Mouse (Mus musculus): ENCODE data around the gene Gja4. TPM values are rescaled to one million over a fixed set of nuclear protein-coding genes. Genes with fewer than 3 reads are reported as not detected.

Gja4 gene
- polyA plus RNA-seq (2014; fragmentation: Nextera tagmentation; extraction: Ambion mirVana) = 25.4 and 27.0 TPM in 2 replicates

DNA sequence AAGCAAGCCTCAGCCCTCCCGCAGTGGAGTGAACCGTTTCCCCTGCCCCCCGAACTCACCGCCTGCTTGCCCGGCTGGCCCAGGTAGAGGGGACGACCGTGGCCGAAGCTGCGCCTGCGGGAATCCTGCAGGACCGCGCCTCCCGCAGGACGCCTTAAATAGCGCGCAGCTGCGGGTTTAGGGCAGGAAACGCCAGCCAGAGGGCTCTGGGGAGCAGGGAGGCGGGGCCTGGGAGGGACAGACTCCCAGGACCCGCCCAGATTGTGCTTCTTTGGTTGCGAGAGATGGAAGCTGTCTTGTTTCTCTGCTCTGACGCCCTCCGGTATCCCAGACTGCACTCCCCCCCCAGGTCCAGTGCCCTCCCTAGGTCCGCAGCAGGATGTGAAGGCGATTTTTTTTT, at the start of gene Gja4:
Gene Gja4, minus strand, starts transcription at position 179 of the 400 bp plus-strand sequence.
- Histone ChIP-seq H3K9ac (peak within 1 kb of the TSS; percentile 69), H3K4me2 (replicated peaks) (peak within 1 kb of the TSS; percentile 85), H3K9me3 (ENCODE audit: control insufficient read depth, low read length) (no peaks in the 10 kb centered on the region), H3K27me3 (ENCODE audit: control insufficient read depth, insufficient read depth, low read length) (no peaks in the 10 kb centered on the region; the same call in 1 of the 2 replicates), H3K4me3 (replicated peaks; ENCODE audit: low read length) (peak within 1 kb of the TSS; percentile 48), H3K27ac (no peak within 1 kb of the TSS), H3K36me3 (replicated peaks; ENCODE audit: control insufficient read depth, insufficient read depth) (no peaks in the 10 kb centered on the region), H3K4me1 (replicated peaks; ENCODE audit: control insufficient read depth, insufficient read depth, low read length) (no peaks in the 10 kb centered on the region)
- WGBS = 1% methylated on average over 25 of the region's 25 CpGs
- ATAC-seq (ENCODE audit: low FRiP score) (peak; percentile 76; the same call in 1 of the 2 replicates), DNase-seq (ENCODE audit: low spot score) (peak; percentile 80)

- Histone ChIP-seq H3K36me3 (replicated peaks; ENCODE audit: control insufficient read depth, insufficient read depth) (no peaks in the 10 kb centered on the region), H3K4me3 (replicated peaks; ENCODE audit: low read length) (no peak overlapping the region), H3K9me3 (ENCODE audit: control insufficient read depth, low read length) (no peaks in the 10 kb centered on the region), H3K27ac (no peak overlapping the region), H3K4me1 (replicated peaks; ENCODE audit: control insufficient read depth, insufficient read depth, low read length) (0 out of 2 replicates have a peak, but pooled peaks cover 7% of the 10 kb centered on the region), H3K9ac (no peak overlapping the region), H3K27me3 (ENCODE audit: control insufficient read depth, insufficient read depth, low read length) (no peaks in the 10 kb centered on the region), H3K4me2 (replicated peaks) (no peak overlapping the region)
- DNase-seq (ENCODE audit: low spot score) = no peak
- no peak for ATAC-seq (ENCODE audit: low FRiP score)
- 61% methylated on average over 4 of the region's 4 CpGs for WGBS
Measured at GRCm38 (mm10) chr4:127363331-127363730, 49.5 kb upstream of the Gja4 start.

- WGBS = 94% methylated on average over 3 of the region's 3 CpGs
- Histone ChIP-seq H3K9ac (no peak overlapping the region), H3K27me3 (ENCODE audit: control insufficient read depth, insufficient read depth, low read length) (no peaks in the 10 kb centered on the region), H3K9me3 (ENCODE audit: control insufficient read depth, low read length) (no peaks in the 10 kb centered on the region), H3K27ac (no peak overlapping the region), H3K36me3 (replicated peaks; ENCODE audit: control insufficient read depth, insufficient read depth) (no peaks in the 10 kb centered on the region), H3K4me2 (replicated peaks) (no peak overlapping the region), H3K4me3 (replicated peaks; ENCODE audit: low read length) (no peak overlapping the region), H3K4me1 (replicated peaks; ENCODE audit: control insufficient read depth, insufficient read depth, low read length) (0 out of 2 replicates have a peak, but pooled peaks cover 7% of the 10 kb centered on the region)
- ATAC-seq (ENCODE audit: low FRiP score) (no peak), DNase-seq (ENCODE audit: low spot score) (no peak)
Measured at GRCm38 (mm10) chr4:127362520-127362919, 48.7 kb upstream of the Gja4 start.

GRCm38 (mm10) chr4:127358018-127358417, 44.2 kb upstream of the Gja4 start, which contains the start of gene Gjb5:
TSS of gene Gjb5 (minus strand) at chr4:127358181.
- no peaks in the 10 kb centered on the region for H3K27me3 ChIP-seq (ENCODE audit: control insufficient read depth, insufficient read depth, low read length)
- H3K4me2 ChIP-seq (replicated peaks) = no peak within 1 kb of the TSS
- H3K4me1 ChIP-seq (replicated peaks; ENCODE audit: control insufficient read depth, insufficient read depth, low read length) = 0 out of 2 replicates have a peak, but pooled peaks cover 8% of the 10 kb centered on the region
- DNase-seq (ENCODE audit: low spot score) (no peak), ATAC-seq (ENCODE audit: low FRiP score) (no peak)
- H3K27ac ChIP-seq = no peak within 1 kb of the TSS
- H3K9ac ChIP-seq = no peak within 1 kb of the TSS
- H3K36me3 ChIP-seq (replicated peaks; ENCODE audit: control insufficient read depth, insufficient read depth) = no peaks in the 10 kb centered on the region
- WGBS = 36% methylated on average over 5 of the region's 5 CpGs
- H3K9me3 ChIP-seq (ENCODE audit: control insufficient read depth, low read length) = no peaks in the 10 kb centered on the region
- H3K4me3 ChIP-seq (replicated peaks; ENCODE audit: low read length) = no peak within 1 kb of the TSS

DNA sequence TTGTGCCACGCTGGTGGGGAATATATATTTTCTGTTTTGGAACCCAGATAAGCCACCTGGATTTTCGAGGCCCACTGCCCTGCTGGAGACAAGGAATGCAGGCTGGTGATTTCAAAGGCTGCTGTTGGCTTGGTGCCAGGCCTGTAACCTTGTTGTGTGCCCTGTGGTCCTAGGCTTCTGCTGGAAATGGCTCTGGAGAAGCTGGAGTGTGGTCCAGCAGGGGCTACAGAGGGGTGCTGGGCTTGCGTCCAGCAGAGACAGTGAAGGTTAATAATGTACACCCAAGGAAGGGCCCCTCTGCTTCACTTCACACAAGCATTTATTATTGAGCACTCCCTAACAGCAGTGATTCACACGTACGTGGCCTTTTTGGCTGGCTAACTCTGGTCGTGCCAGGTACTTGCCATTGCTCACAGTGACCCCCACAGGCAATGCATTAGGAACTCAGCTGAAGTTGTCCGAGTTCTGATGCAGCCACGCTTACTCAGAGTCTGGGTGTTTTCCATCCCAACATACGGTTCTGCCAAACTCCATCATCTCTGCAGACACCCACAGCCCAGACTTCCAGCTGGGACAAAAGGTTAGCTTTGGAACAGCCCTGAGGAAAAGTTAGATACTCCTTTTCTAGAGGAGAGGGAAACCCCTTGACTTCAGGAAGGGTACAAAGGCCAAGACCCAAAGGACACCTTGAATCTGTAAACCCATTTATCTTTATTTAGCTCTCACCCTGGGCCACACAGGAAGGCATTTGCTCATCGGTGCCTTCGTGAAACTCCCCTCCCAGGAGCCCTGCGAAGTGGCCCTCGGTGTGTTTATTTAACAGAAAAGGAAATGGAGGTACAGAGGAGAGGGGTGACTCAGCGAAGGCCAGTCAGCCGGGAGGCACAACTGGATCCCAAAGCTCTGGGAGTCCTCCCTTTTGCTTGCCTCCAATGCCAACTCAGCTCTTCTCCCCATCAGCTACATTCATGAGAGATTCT, 41.0 kb upstream of the Gja4 start:
- Histone ChIP-seq H3K9me3 (ENCODE audit: control insufficient read depth, low read length) (no peaks in the 10 kb centered on the region), H3K4me1 (replicated peaks; ENCODE audit: control insufficient read depth, insufficient read depth, low read length) (0 out of 2 replicates have a peak, but pooled peaks cover 8% of the 10 kb centered on the region), H3K27ac (no peak overlapping the region), H3K36me3 (replicated peaks; ENCODE audit: control insufficient read depth, insufficient read depth) (no peaks in the 10 kb centered on the region), H3K9ac (no peak overlapping the region), H3K27me3 (ENCODE audit: control insufficient read depth, insufficient read depth, low read length) (no peaks in the 10 kb centered on the region), H3K4me3 (replicated peaks; ENCODE audit: low read length) (no peak overlapping the region), H3K4me2 (replicated peaks) (no peak overlapping the region)
- no peak for ATAC-seq (ENCODE audit: low FRiP score)
- WGBS = 81% methylated on average over 15 of the region's 15 CpGs
- DNase-seq (ENCODE audit: low spot score) = no peak

GRCm38 (mm10) chr4:127353951-127354438, 40.2 kb upstream of the Gja4 start, which contains the start of gene Gjb4:
TSS of gene Gjb4 (minus strand) at chr4:127354081.
- Histone ChIP-seq H3K4me1 (replicated peaks; ENCODE audit: control insufficient read depth, insufficient read depth, low read length) (0 out of 2 replicates have a peak, but pooled peaks cover 8% of the 10 kb centered on the region), H3K36me3 (replicated peaks; ENCODE audit: control insufficient read depth, insufficient read depth) (no peaks in the 10 kb centered on the region), H3K27me3 (ENCODE audit: control insufficient read depth, insufficient read depth, low read length) (no peaks in the 10 kb centered on the region), H3K4me3 (replicated peaks; ENCODE audit: low read length) (no peak within 1 kb of the TSS), H3K9me3 (ENCODE audit: control insufficient read depth, low read length) (no peaks in the 10 kb centered on the region), H3K9ac (no peak within 1 kb of the TSS), H3K27ac (no peak within 1 kb of the TSS), H3K4me2 (replicated peaks) (no peak within 1 kb of the TSS)
- DNase-seq (ENCODE audit: low spot score) (no peak), ATAC-seq (ENCODE audit: low FRiP score) (no peak)
- WGBS = 38% methylated on average over 8 of the region's 8 CpGs

DNA sequence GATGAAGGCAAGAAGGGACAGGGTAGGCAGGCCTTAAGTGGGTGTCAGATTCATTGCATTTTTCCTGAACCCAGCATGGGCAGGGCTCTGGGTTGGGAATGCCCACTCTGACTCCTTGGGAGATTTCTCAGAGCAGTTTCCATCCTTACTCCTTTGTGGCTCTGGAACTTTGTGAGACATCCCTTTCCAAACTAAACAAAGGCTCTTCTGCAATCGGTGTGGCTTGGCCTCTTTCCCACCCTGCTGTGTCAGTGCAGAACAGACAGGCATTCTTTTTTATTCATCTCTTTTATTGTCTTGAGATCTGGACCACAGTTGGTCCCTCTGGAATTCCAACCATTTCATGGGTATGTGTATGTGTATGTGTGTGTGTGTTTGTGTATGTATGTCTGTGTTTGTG, 38.8 kb upstream of the Gja4 start:
- H3K4me2 ChIP-seq (replicated peaks) = no peak overlapping the region
- DNase-seq (ENCODE audit: low spot score) = no peak
- H3K36me3 ChIP-seq (replicated peaks; ENCODE audit: control insufficient read depth, insufficient read depth) = no peaks in the 10 kb centered on the region
- no peaks in the 10 kb centered on the region for H3K27me3 ChIP-seq (ENCODE audit: control insufficient read depth, insufficient read depth, low read length)
- no peak for ATAC-seq (ENCODE audit: low FRiP score)
- H3K27ac ChIP-seq = no peak overlapping the region
- 17% methylated on average over 1 of the region's 1 CpGs for WGBS
- H3K9ac ChIP-seq = no peak overlapping the region
- H3K9me3 ChIP-seq (ENCODE audit: control insufficient read depth, low read length) = no peaks in the 10 kb centered on the region
- 0 out of 2 replicates have a peak, but pooled peaks cover 8% of the 10 kb centered on the region for H3K4me1 ChIP-seq (replicated peaks; ENCODE audit: control insufficient read depth, insufficient read depth, low read length)
- H3K4me3 ChIP-seq (replicated peaks; ENCODE audit: low read length) = no peak overlapping the region

- Histone ChIP-seq H3K36me3 (replicated peaks; ENCODE audit: control insufficient read depth, insufficient read depth) (no peaks in the 10 kb centered on the region), H3K27ac (no peak overlapping the region), H3K4me2 (replicated peaks) (no peak overlapping the region), H3K9ac (no peak overlapping the region), H3K9me3 (ENCODE audit: control insufficient read depth, low read length) (no peaks in the 10 kb centered on the region), H3K4me1 (replicated peaks; ENCODE audit: control insufficient read depth, insufficient read depth, low read length) (0 out of 2 replicates have a peak, but pooled peaks cover 8% of the 10 kb centered on the region), H3K4me3 (replicated peaks; ENCODE audit: low read length) (no peak overlapping the region), H3K27me3 (ENCODE audit: control insufficient read depth, insufficient read depth, low read length) (no peaks in the 10 kb centered on the region)
- DNase-seq (ENCODE audit: low spot score) = no peak
- ATAC-seq (ENCODE audit: low FRiP score) = no peak
- WGBS = 76% methylated on average over 4 of the region's 4 CpGs
Measured at GRCm38 (mm10) chr4:127349560-127350300, 35.9 kb upstream of the Gja4 start.

GRCm38 (mm10) chr4:127345000-127345399, 31.2 kb upstream of the Gja4 start:
- H3K9me3 ChIP-seq (ENCODE audit: control insufficient read depth, low read length) = no peaks in the 10 kb centered on the region
- H3K4me2 ChIP-seq (replicated peaks) = no peak overlapping the region
- DNase-seq (ENCODE audit: low spot score) = no peak
- no peak for ATAC-seq (ENCODE audit: low FRiP score)
- no peak overlapping the region for H3K27ac ChIP-seq
- no peaks in the 10 kb centered on the region for H3K27me3 ChIP-seq (ENCODE audit: control insufficient read depth, insufficient read depth, low read length)
- no peak overlapping the region for H3K9ac ChIP-seq
- no peaks in the 10 kb centered on the region for H3K36me3 ChIP-seq (replicated peaks; ENCODE audit: control insufficient read depth, insufficient read depth)
- H3K4me1 ChIP-seq (replicated peaks; ENCODE audit: control insufficient read depth, insufficient read depth, low read length) = no peaks in the 10 kb centered on the region
- 80% methylated on average over 5 of the region's 5 CpGs for WGBS
- no peak overlapping the region for H3K4me3 ChIP-seq (replicated peaks; ENCODE audit: low read length)
